Mouse (Mus musculus) liver, postnatal 0 days (tissue): ENCODE measurements around the gene Gm16181. TPM values are rescaled to one million over a fixed set of nuclear protein-coding genes. Genes with fewer than 3 reads are reported as not detected.
"Not testable (repeated sequence)": the region's sequence is repeated elsewhere in the genome, so short reads cannot be mapped to it uniquely, and the experiment has no call there.

ENCODE experiments used
- ATAC-seq: fragments of 200-750 bp; cut with Nextera tagmentation; 2 replicates; pipeline ENCODE4 v1.8.0; 2017; ENCODE audit warnings: mild to moderate bottlenecking, moderate library complexity
- DNase-seq: peaks from one replicate; pipeline ENCODE4 v3.0.0-alpha.2; 2016
- H3K27ac ChIP-seq: fragments of 300-500 bp; sonication (generic); 2 replicates; pipeline ENCODE4 v1.5.1; 2014; ENCODE audit warnings: antibody characterized with exemption, moderate library complexity, mild to moderate bottlenecking, low read depth
- H3K27me3 ChIP-seq: fragments of 300-500 bp; sonication (generic); 2 replicates; pipeline ENCODE4 v1.6.1; 2014; ENCODE audit warnings: low read length, control low read depth, mixed read lengths; ENCODE audit not compliant: insufficient read depth
- H3K36me3 ChIP-seq: fragments of 300-500 bp; sonication (generic); replicated peaks from 2 replicates; pipeline ENCODE4 v1.6.1; 2014; ENCODE audit warnings: mild to moderate bottlenecking, control low read depth, low read length, moderate library complexity, mixed read lengths; ENCODE audit not compliant: insufficient read depth
- H3K4me1 ChIP-seq: fragments of 300-500 bp; sonication (generic); 2 replicates; pipeline ENCODE4 v1.6.1; 2014; ENCODE audit warnings: antibody characterized with exemption, mild to moderate bottlenecking, control low read depth; ENCODE audit not compliant: insufficient read depth
- H3K4me2 ChIP-seq: fragments of 300-500 bp; sonication (generic); 2 replicates; pipeline ENCODE4 v1.6.1; 2014; ENCODE audit warnings: low read depth, mild to moderate bottlenecking, low read length, moderate library complexity, mixed read lengths
- H3K4me3 ChIP-seq: fragments of 300-500 bp; sonication (generic); 2 replicates; pipeline ENCODE4 v1.5.1; 2014; ENCODE audit warnings: low read depth, low read length
- H3K9ac ChIP-seq: fragments of 300-500 bp; sonication (generic); replicated peaks from 2 replicates; pipeline ENCODE4 v1.6.1; 2014; ENCODE audit warnings: mild to moderate bottlenecking, moderate library complexity
- H3K9me3 ChIP-seq: fragments of 300-500 bp; sonication (generic); 2 replicates; pipeline ENCODE4 v1.6.1; 2016; ENCODE audit warnings: mild to moderate bottlenecking, control low read depth, low read length, mixed read lengths
- CTCF ChIP-seq: sonication (generic); IDR thresholded peaks from 2 replicates; pipeline ENCODE4 v1.5.1; 2016; ENCODE audit warnings: antibody characterized with exemption, low read depth
- EP300 ChIP-seq: IDR thresholded peaks from 2 replicates; pipeline ENCODE4 v1.6.1; 2016; ENCODE audit warnings: antibody characterized with exemption, low read depth, mild to moderate bottlenecking
- WGBS: fragments of 180-500 bp; shearing (Covaris S2); extraction: QIAGEN DNeasy Blood & Tissue Kit; methylation state at CpG from one replicate; pipeline ENCODE4 v1.1.7; 2014; ENCODE audit not compliant: insufficient replicate concordance; 5-methylcytosine and 5-hydroxymethylcytosine counted together
- polyA plus RNA-seq: library from polyadenylated mRNA; unstranded; fragments of >200 nt; fragmentation: Nextera tagmentation; extraction: Ambion mirVana; gene quantifications from 2 replicates; pipeline ENCODE4 v1.2.1, GENCODE M21; 2015

Gm16181 gene
- polyA plus RNA-seq, 1 experiment from 2014 or later: 0.22 TPM

GRCm38 (mm10) chr17:35233114-35233980, 12.7 kb downstream of the Gm16181 start, which contains the start of gene Atp6v1g2:
Gene Atp6v1g2, plus strand, starts transcription at chr17:35233660.
- no peaks in the 10 kb centered on the region for H3K9me3 ChIP-seq
- peak within 1 kb of the TSS; percentile 87 for H3K9ac ChIP-seq
- H3K36me3 ChIP-seq: peaks cover 26% of the 10 kb centered on the region
- TF ChIP-seq CTCF: no peak
- TF ChIP-seq EP300: no peak
- H3K4me2 ChIP-seq: peak within 1 kb of the TSS; percentile 73
- no peaks in the 10 kb centered on the region for H3K27me3 ChIP-seq
- peak within 1 kb of the TSS; percentile 74 for H3K4me3 ChIP-seq
- 60% methylated on average over 18 of the region's 18 CpGs for WGBS
- DNase-seq: no peak
- peaks cover 32% of the 10 kb centered on the region for H3K4me1 ChIP-seq
- no peak for ATAC-seq
- H3K27ac ChIP-seq: peak within 1 kb of the TSS; percentile 91

DNA sequence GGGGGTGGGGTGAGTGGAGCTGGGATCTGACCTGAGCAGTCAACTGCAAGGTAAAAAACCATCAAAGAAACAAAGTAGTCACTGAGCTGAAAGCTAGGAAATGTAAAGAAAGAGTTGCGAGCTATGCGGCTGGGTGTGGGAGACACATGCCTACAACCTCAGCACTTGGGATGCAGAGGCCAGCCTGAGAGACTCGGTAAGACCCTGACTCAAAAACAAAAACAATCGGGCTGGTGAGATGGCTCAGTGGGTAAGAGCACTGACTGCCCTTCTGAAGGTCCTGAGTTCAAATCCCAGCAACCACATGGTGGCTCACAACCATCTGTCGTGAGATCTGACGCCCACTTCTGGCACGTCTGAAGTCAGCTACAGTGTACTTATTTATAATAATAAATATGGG, 13.5 kb downstream of the Gm16181 start:
- peak overlapping the region; percentile 73 for H3K4me2 ChIP-seq
- not testable (repeated sequence) for ATAC-seq, H3K9me3 ChIP-seq, DNase-seq, H3K27me3 ChIP-seq
- peak overlapping the region; percentile 91 for H3K27ac ChIP-seq
- H3K4me3 ChIP-seq: peak overlapping the region; percentile 74
- 67% methylated on average over 7 of the region's 7 CpGs for WGBS
- peaks cover 19% of the 10 kb centered on the region for H3K36me3 ChIP-seq
- peak overlapping the region; percentile 87; the same call in 1 of the 2 replicates for H3K9ac ChIP-seq
- H3K4me1 ChIP-seq: peaks cover 32% of the 10 kb centered on the region

GRCm38 (mm10) chr17:35234903-35235302, 14.3 kb downstream of the Gm16181 start:
- Histone ChIP-seq H3K9me3 (no peaks in the 10 kb centered on the region), H3K36me3 (peaks cover 11% of the 10 kb centered on the region), H3K27ac (peak overlapping the region; percentile 91), H3K9ac (peak overlapping the region; percentile 87), H3K4me1 (peaks cover 32% of the 10 kb centered on the region), H3K4me2 (peak overlapping the region; percentile 73), H3K4me3 (peak overlapping the region; percentile 74), H3K27me3 (no peaks in the 10 kb centered on the region)
- DNase-seq: peak; percentile 66
- ATAC-seq: peak; percentile 2; the same call in 1 of the 2 replicates
- 8% methylated on average over 30 of the region's 31 CpGs for WGBS
- 0 out of 2 replicates have a peak, but pooled peaks have one; percentile 13 for TF ChIP-seq CTCF
- TF ChIP-seq EP300: no peak

DNA sequence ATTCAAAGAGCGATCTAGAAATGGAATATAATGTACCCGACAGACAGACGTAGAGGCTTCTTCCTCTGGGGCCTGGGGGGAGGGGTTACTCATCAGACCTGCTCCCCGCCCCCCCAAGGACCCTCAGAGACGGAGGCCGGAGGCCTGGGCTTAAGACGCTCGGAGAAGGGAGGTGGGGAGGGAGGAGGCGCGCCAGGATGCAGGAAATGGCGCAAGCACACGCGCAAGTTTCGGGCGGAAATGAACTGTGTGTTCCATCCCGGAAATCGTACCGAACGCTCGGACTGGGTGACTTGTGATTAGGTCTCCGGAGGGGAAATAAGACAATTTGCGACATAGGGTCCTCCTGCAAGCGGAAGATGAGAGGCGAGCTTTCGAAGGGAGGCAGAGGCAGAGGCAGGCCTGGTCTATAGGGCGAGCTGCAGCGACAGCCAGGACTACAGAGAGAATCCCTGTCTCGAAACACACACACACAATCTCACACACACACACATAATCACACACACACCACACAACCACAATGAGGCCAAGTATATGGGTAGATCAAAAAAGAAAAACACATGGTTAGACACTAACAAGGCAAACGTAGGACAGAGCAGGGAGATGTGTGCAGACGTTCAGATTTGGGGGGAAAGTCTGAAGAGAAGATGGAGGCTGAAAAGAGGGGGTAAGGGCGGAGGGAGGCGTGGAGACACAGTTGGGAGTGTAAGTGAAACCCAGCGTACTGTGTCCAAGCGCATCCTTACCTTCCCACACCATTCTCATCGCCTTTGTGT, 15.2 kb downstream of the Gm16181 start, which contains the start of gene Nfkbil1:
Gene Nfkbil1 (minus strand): TSS at position 179 of the 776 bp plus-strand sequence.
- Histone ChIP-seq H3K4me2 (peak within 1 kb of the TSS; percentile 73), H3K4me1 (peaks cover 41% of the 10 kb centered on the region), H3K36me3 (peaks cover 8% of the 10 kb centered on the region; the same call in 1 of the 2 replicates), H3K27me3 (no peaks in the 10 kb centered on the region), H3K9me3 (no peaks in the 10 kb centered on the region), H3K4me3 (peak within 1 kb of the TSS; percentile 74), H3K27ac (peak within 1 kb of the TSS; percentile 91), H3K9ac (peak within 1 kb of the TSS; percentile 87)
- DNase-seq: peak; percentile 90
- no peak for TF ChIP-seq CTCF
- TF ChIP-seq EP300: peak; percentile 51; the same call in 1 of the 2 replicates
- peak; percentile 80 for ATAC-seq
- 0% methylated on average over 35 of the region's 35 CpGs for WGBS

- Histone ChIP-seq H3K4me3 (peak overlapping the region; percentile 74), H3K4me2 (peak overlapping the region; percentile 73), H3K9me3 (no peaks in the 10 kb centered on the region), H3K27me3 (no peaks in the 10 kb centered on the region), H3K4me1 (peaks cover 41% of the 10 kb centered on the region), H3K9ac (peak overlapping the region; percentile 87), H3K27ac (peak overlapping the region; percentile 91), H3K36me3 (peaks cover 3% of the 10 kb centered on the region; the same call in 1 of the 2 replicates)
- peak; percentile 100 for TF ChIP-seq CTCF
- no peak for TF ChIP-seq EP300
- 2% methylated on average over 18 of the region's 18 CpGs for WGBS
- ATAC-seq (peak; percentile 69), DNase-seq (peak; percentile 98)
Measured at GRCm38 (mm10) chr17:35236390-35236746, 15.7 kb downstream of the Gm16181 start.

DNA sequence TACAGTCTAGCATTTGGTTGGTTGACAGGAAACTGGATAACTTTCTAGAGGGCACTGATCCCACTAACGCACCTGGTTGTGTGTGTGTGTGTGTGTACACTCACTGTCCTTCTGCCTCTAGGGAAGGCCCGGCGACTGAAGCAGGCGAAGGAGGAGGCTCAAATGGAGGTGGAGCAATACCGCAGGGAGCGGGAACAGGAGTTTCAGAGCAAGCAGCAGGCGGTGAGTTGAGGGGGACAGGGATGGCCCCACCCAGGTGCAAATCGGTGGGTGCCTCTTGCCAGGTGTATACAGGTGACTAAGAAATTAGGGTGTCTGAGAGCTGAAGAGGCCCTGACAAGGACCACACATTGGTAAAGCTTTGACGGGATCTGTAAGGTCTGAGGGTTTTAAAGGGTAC, 16.4 kb downstream of the Gm16181 start:
- H3K36me3 ChIP-seq: peaks cover 3% of the 10 kb centered on the region; the same call in 1 of the 2 replicates
- ATAC-seq: no peak
- no peak overlapping the region for H3K4me2 ChIP-seq
- H3K27ac ChIP-seq: no peak overlapping the region
- no peak for TF ChIP-seq CTCF
- TF ChIP-seq EP300: no peak
- no peak overlapping the region for H3K4me3 ChIP-seq
- no peaks in the 10 kb centered on the region for H3K9me3 ChIP-seq
- H3K27me3 ChIP-seq: no peaks in the 10 kb centered on the region
- H3K4me1 ChIP-seq: peaks cover 37% of the 10 kb centered on the region
- DNase-seq: no peak
- no peak overlapping the region for H3K9ac ChIP-seq
- 77% methylated on average over 9 of the region's 9 CpGs for WGBS
